Mouse (Mus musculus): Measurements from ENCODE around the gene Bnip2. TPM values are rescaled to one million over a fixed set of nuclear protein-coding genes. Genes with fewer than 3 reads are reported as not detected.
"Not testable (repeated sequence)": the region's sequence is repeated elsewhere in the genome, so short reads cannot be mapped to it uniquely, and the experiment has no call there.

Bnip2 gene
- total RNA-seq, 2 experiments from 2014 or later: 90.4 to 95.3 TPM

DNA sequence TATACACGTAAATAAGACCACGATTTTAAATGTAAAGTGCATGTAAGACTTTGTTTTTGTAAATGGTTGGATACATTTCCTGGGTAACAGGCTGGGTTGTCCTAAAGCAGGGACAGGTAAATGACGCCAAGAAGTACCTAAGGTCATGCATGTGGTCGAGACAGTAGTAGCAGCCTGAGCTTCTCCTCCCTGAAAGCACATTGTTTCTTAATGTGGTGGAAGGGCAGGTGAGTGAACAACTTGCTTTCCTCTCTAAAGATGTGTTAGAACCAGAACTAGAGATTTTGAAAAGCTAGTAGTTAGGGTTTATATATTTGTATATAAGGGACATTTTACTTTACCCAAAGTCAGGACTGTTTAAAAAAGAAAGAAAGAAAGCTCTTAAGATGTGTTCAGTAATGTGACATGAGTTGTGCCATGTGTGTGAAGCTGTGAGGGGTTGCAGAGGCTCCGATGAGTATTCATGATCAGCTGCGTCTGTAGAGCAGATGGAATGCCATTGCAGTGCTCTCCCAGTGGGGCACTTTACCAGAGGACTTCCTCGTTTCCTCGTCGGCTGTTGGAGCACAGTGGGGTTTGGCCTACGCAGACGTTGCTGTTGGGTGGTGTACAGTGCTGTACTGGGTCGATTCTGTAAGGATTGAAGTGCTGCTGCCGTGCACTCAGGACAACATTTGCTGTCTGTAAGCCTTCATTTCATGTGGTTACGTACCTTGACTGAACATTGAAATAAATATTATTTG, 18.4 kb downstream of the Bnip2 start:
- no peak for DNase-seq
- intact Hi-C loops (cut with DNase I): no loop called here

DNA sequence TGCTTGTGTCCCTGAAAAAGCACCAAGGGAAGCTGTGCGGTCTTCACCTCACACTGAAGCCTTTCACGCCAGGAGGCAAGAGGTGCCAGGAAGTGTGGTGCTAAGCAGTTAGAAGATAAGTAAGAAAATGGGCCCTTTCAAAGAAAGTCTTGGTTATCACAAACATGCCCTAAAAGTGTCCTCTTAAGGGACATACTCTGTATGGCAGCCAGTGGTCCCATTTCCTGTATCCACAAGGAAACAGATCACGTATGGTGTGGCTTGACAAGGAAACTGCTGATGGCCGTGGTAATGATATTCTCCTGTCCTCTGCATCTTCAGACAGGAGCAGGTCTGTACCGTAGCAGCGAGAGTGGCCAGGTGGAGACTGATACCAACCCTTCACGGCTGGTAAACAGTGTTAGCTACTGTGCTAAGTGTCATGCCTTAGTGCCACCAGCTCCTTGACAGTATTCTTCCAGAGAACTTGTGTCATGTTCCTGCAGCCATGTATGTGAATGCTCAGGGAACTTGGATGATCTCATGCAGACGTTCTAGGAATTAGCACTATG, 20.6 kb downstream of the Bnip2 start:
- no peak for DNase-seq
- intact Hi-C loops (cut with DNase I): no loop called here

DNA sequence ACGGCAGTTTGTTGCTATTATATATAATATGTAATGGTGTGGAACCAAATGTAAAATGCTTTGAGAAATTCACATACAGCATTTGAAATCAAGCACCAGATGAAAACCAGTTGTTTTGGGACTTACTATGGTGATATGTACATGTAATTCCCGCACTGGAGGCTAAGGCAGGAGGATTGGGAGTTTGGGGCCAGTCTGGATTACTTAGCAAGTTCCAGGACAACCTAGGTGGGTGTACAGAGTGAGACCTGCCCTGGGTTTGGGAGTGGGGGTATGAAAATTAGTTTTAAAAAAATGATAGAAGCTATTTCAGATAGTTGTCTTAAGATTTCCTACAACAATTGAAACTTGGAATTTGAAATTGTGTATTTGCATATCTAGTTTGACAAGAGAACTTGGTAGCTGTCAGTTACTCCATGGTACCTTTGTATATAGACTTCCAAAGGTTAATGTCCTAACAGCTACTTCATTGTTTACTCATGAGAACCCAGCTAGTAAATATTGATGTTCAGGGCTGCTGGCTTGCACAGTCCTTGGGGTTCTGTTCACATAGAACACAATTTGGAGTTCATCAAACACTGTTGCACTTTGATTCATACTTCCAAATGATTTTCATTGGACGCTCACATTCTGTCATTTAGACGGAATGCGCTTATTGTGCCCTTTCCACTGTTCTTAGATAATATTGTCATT, 21.7 kb downstream of the Bnip2 start:
- intact Hi-C loops (cut with DNase I): no loop called here
- DNase-seq: no peak

- DNase-seq: no peak
- intact Hi-C loops (cut with DNase I): no loop called here
These were observed 22.5 kb downstream of the Bnip2 start for GRCm38 (mm10) chr9:70011537-70012407.

DNA sequence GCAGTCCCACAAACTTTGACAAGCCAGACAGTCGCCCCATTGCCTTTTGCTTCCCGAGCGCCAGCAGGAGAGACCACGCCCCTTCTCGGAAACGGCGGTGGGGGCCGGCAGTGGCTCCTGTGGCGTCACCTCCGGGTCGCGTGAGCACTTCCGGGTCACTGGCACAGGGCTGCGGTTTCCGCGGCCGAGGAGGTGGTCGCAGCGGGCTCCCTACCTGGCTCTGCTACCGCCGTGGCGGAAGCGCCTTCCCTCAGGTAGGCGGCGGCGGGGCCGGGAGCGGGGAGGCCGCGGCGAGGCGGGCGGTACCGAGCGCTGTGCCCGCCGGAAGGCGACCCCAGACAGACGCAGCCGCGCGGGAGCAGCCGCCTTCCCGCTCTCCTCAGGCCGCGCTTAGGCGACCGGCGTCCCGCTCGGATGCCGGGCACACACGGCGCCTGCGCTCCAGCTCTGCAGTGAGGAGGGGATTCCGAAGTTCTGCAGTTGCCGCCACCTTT, 23.2 kb downstream of the Bnip2 start, which contains the start of gene Gtf2a2:
Gene Gtf2a2 (plus strand): TSS at position 143 of the 494 bp plus-strand sequence.
- DNase-seq: peak; percentile 95 to 97
- intact Hi-C loops (cut with DNase I): no loop called here

- no peak for DNase-seq
- intact Hi-C loops (cut with DNase I): no loop called here
These were observed 26.4 kb downstream of the Bnip2 start for GRCm38 (mm10) chr9:70015632-70016031.

GRCm38 (mm10) chr9:70018879-70019278, 29.6 kb downstream of the Bnip2 start:
- DNase-seq: no peak
- intact Hi-C loops (cut with DNase I): loop anchor here (1.0 kb wide), 1 partner anchor 62 kb away; no protein-coding TSS in a partner anchor

- intact Hi-C loops (cut with DNase I): loop anchor here (10.0 kb wide), 1 partner anchor 363 kb away; no protein-coding TSS in a partner anchor
- no peak for DNase-seq
These were observed 32.3 kb downstream of the Bnip2 start for GRCm38 (mm10) chr9:70021610-70022009.

- DNase-seq: peak; percentile 13 to 26
- intact Hi-C loops (cut with DNase I): loop anchor here (10.0 kb wide), 1 partner anchor 363 kb away; no protein-coding TSS in a partner anchor
These were observed 32.8 kb downstream of the Bnip2 start for GRCm38 (mm10) chr9:70022083-70022482.

- intact Hi-C loops (cut with DNase I): loop anchor here (10.0 kb wide), 1 partner anchor 361 kb away; no protein-coding TSS in a partner anchor
These were observed 34.3 kb downstream of the Bnip2 start for GRCm38 (mm10) chr9:70023615-70024014.

DNA sequence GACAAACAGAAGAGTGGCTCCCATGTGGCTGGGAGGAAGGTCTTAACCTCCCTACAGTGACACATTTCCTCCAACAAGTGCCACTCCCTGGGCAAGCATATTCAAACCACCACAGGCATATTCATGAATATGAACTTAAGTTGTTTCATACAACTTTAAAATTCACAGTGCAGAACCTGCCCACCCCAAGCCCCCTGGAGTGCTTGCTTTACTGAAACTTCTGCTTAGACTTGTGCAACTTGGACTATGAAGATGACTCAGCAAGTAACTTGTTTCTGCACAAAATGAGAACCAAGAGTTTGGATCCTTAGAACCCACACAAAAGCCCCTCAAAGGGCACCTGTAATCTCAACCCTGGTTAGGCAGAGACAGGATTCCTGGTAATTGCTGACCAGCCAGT, 35.4 kb downstream of the Bnip2 start:
- intact Hi-C loops (cut with DNase I): loop anchor here (10.0 kb wide), 1 partner anchor 360 kb away; no protein-coding TSS in a partner anchor
- no peak for DNase-seq

More at GRCm38 (mm10) chr9:70023615-70024014, 34.3 kb downstream of the Bnip2 start:
- not testable (repeated sequence) for DNase-seq

- no peak for DNase-seq
- intact Hi-C loops (cut with DNase I): loop anchor here (10.0 kb wide), 1 partner anchor 359 kb away; no protein-coding TSS in a partner anchor
These were observed 36.2 kb downstream of the Bnip2 start for GRCm38 (mm10) chr9:70025365-70026012.

GRCm38 (mm10) chr9:70032167-70032566, 42.9 kb downstream of the Bnip2 start:
- intact Hi-C loops (cut with DNase I): no loop called here
- no peak for DNase-seq

- intact Hi-C loops (cut with DNase I): no loop called here
- no peak for DNase-seq
These were observed 43.8 kb downstream of the Bnip2 start for GRCm38 (mm10) chr9:70033056-70033455.

- DNase-seq: no peak
- intact Hi-C loops (cut with DNase I): no loop called here
These were observed 45.4 kb downstream of the Bnip2 start for GRCm38 (mm10) chr9:70034702-70035101.

- intact Hi-C loops (cut with DNase I): no loop called here
- no peak for DNase-seq
These were observed 47.4 kb downstream of the Bnip2 start for GRCm38 (mm10) chr9:70036646-70037045.

DNA sequence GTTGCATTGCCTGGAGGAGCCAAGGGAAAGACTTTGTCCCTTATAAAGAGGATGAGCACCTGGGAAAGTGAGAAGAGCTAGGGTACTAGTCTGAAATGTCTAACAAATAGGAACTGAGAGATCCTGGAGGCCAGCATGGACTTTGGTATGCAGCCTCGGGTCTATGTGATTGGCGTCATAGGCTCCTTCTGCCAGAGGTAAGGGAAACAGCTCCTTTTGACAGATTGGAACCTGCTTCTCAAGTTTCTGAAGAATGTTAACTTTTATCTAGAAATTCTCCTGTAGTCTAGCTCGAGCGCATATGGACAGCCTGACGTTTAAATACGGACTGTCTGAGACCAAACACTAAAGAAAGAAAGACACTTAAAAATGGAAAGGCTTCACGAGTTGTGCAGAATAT, 48.7 kb downstream of the Bnip2 start, which contains the start of gene Gcnt3:
Gene Gcnt3 (minus strand): TSS at position 101 of the 400 bp plus-strand sequence.
- no peak for DNase-seq
- intact Hi-C loops (cut with DNase I): no loop called here

GRCm38 (mm10) chr9:70039597-70040385, 50.5 kb downstream of the Bnip2 start:
- no peak for DNase-seq
- intact Hi-C loops (cut with DNase I): no loop called here

DNA sequence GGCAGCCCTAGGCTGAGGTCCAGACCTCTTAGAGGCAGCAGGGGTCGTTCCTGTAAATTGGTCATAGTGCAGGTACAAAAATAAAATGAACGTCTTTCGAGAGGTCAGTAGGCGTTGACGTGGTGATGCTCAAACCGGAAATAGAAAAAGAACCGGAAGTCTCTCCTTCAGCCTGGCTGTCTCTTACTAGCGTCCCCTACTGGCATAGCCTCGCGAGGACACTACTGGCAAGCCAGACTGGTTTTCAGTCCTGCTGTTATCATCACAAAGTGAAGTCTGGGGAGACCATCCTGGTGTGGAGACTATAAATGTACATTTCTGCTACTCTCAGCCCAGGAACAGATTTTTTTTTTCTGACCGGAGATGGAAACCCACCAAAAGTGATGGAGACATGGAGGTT, 51.3 kb downstream of the Bnip2 start:
- intact Hi-C loops (cut with DNase I): no loop called here
- DNase-seq: no peak

Data from heart, postnatal 14 days (tissue).